Mouse (Mus musculus) kidney, adult 2 months (tissue): Measurements from ENCODE around the gene Aven.

Source experiments
- CTCF ChIP-seq: fragments of 200-500 bp; conservative IDR thresholded peaks from 2 replicates; pipeline ENCODE4 v1.5.1; 2011; ENCODE audit warnings: low read depth, mild to moderate bottlenecking, control low read depth, low read length, moderate library complexity, mixed read lengths; ENCODE audit not compliant: insufficient read depth, insufficient read length
- POLR2A ChIP-seq: fragments of 200-500 bp; IDR thresholded peaks from one replicate; pipeline ENCODE4 v1.6.1; 2011; ENCODE audit warnings: low read depth, low read length, control low read depth

DNA sequence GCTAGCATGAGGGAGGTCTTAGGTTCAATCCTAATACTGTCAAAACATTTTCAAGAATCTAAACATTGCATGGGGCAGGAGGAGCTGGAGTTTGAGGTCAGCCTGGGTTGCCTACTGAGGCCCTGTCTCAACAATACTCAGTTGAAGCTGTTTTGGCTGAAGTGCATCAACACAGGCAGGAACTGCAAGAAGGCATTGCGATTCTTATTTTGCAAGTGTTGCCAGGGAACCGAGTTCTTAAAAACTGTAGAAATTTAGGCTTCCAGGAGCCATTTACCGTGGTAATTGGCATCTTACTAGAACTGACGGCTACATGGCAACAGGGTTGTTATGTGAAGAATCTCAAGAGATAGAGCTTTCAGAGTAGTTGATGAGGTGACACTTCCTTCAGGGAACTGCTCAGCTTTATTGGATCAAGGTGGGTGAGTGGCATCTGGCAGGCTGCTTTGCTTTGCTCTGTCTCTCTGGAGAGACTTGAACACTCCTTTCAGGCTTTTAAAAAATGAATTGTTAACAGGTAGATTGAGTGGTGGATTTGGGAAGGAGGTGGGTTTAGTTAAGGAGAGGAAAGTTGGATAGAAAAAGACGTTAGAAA, 14.2 kb downstream of the Aven start:
- TF ChIP-seq CTCF (no peak), POLR2A (no peak)
